Mouse (Mus musculus) bone marrow macrophage, adult 2 months (primary cell): ENCODE measurements around the gene Gm21954.

Source experiments
- CTCF ChIP-seq: IDR thresholded peaks from 2 replicates; pipeline ENCODE4 v1.5.1; 2012; ENCODE audit warnings: low read depth, mild to moderate bottlenecking, low read length, moderate library complexity
- POLR2A ChIP-seq: IDR thresholded peaks from 2 replicates; pipeline ENCODE4 v1.6.1; 2012; ENCODE audit warnings: mild to moderate bottlenecking, low read depth, low read length, borderline replicate concordance

DNA sequence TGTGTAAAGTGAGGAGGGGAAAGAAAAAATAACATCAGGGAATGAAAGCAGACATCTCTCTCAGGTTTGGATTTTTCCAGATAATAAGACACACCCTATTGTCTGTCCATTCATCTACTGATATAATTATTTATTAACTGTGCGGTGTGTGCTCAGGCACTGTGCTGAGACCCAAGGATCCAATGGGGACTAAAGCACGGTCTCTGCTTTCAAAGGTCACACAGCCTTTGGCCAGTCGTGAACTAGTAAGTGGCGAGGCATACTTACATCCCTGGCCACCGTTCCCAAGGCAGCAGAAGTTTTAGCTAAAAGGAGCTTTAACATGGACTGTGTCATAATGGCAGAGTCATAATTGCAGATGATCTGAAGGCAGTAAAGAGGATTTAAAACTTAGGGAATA, 44.0 kb upstream of the Gm21954 start:
- TF ChIP-seq CTCF (no peak), POLR2A (no peak)
